Mouse (Mus musculus) kidney, postnatal 36 days (tissue): Measurements from ENCODE around the gene Rhbdf2.

Experiments
- DNase-seq, 2 experiments: peaks; one replicate each; pipeline ENCODE4 v3.0.0; 2021 to 2022; ENCODE audit warnings: mixed read lengths in 2 of 2

Rhbdf2 gene

GRCm38 (mm10) chr11:116642681-116643578, 16.1 kb upstream of the Rhbdf2 start:
- peak; percentile 73 to 94 for DNase-seq

- no peak for DNase-seq
These were observed 14.9 kb upstream of the Rhbdf2 start for GRCm38 (mm10) chr11:116641731-116642130.

GRCm38 (mm10) chr11:116641168-116641567, 14.3 kb upstream of the Rhbdf2 start:
- peak in 1 of 2 experiments; percentile 62 for DNase-seq

- DNase-seq: peak in 1 of 2 experiments; percentile 66
These were observed 9.8 kb upstream of the Rhbdf2 start for GRCm38 (mm10) chr11:116636607-116637006.

- DNase-seq: no peak
These were observed 6.1 kb upstream of the Rhbdf2 start for GRCm38 (mm10) chr11:116632962-116633361.

- no peak for DNase-seq
These were observed 3.5 kb upstream of the Rhbdf2 start for GRCm38 (mm10) chr11:116630171-116630965.

- DNase-seq: no peak
These were observed 2.7 kb upstream of the Rhbdf2 start for GRCm38 (mm10) chr11:116629472-116629871.

- DNase-seq: peak; percentile 89 to 92
These were observed 1.9 kb upstream of the Rhbdf2 start for GRCm38 (mm10) chr11:116628712-116629111.

- DNase-seq: peak in 1 of 2 experiments; percentile 76
These were observed 527 bp upstream of the Rhbdf2 start for GRCm38 (mm10) chr11:116627072-116628020.

GRCm38 (mm10) chr11:116625081-116626000, 1.5 kb downstream of the Rhbdf2 start:
- peak in 1 of 2 experiments; percentile 83 for DNase-seq

- peak; percentile 85 to 92 for DNase-seq
These were observed 2.5 kb downstream of the Rhbdf2 start for GRCm38 (mm10) chr11:116624131-116624832.

GRCm38 (mm10) chr11:116623281-116624124, 3.3 kb downstream of the Rhbdf2 start:
- peak; percentile 55 to 68 for DNase-seq

GRCm38 (mm10) chr11:116621258-116621704, 5.5 kb downstream of the Rhbdf2 start:
- peak; percentile 87 to 92 for DNase-seq

GRCm38 (mm10) chr11:116620559-116621253, 6.1 kb downstream of the Rhbdf2 start:
- DNase-seq: no peak

GRCm38 (mm10) chr11:116620073-116620472, 6.7 kb downstream of the Rhbdf2 start:
- no peak for DNase-seq

GRCm38 (mm10) chr11:116619561-116619960, 7.3 kb downstream of the Rhbdf2 start:
- no peak for DNase-seq

GRCm38 (mm10) chr11:116619156-116619555, 7.7 kb downstream of the Rhbdf2 start:
- peak; percentile 86 for DNase-seq

GRCm38 (mm10) chr11:116618666-116619065, 8.2 kb downstream of the Rhbdf2 start:
- DNase-seq: no peak

GRCm38 (mm10) chr11:116617641-116618040, 9.2 kb downstream of the Rhbdf2 start:
- DNase-seq: no peak
